Mouse (Mus musculus) brain, embryonic 14.5 days (tissue): ENCODE measurements at regions not wholly inside any gene's neighbourhood (a gene's known extent, or its start where the extent isn't known, plus 50 kb on each side); places are given as distances from the start of the nearest gene placed in this dataset.

Experiments
- DNase-seq: peaks from one replicate; pipeline ENCODE4 v3.0.0-alpha.2; 2011; ENCODE audit warnings: low read depth
- CTCF ChIP-seq: fragments of 200-500 bp; IDR thresholded peaks from 2 replicates; pipeline ENCODE4 v1.5.1; 2012; ENCODE audit warnings: inconsistent platforms, mild to moderate bottlenecking, moderate library complexity, borderline replicate concordance; ENCODE audit not compliant: insufficient read depth, insufficient read length; ENCODE audit errors: extremely low read depth
- POLR2A ChIP-seq: fragments of 200-500 bp; IDR thresholded peaks from 2 replicates; pipeline ENCODE4 v1.6.1; 2012; ENCODE audit warnings: mild to moderate bottlenecking, inconsistent platforms, borderline replicate concordance; ENCODE audit not compliant: poor library complexity, insufficient read depth, insufficient read length, severe bottlenecking; ENCODE audit errors: extremely low read depth

DNA sequence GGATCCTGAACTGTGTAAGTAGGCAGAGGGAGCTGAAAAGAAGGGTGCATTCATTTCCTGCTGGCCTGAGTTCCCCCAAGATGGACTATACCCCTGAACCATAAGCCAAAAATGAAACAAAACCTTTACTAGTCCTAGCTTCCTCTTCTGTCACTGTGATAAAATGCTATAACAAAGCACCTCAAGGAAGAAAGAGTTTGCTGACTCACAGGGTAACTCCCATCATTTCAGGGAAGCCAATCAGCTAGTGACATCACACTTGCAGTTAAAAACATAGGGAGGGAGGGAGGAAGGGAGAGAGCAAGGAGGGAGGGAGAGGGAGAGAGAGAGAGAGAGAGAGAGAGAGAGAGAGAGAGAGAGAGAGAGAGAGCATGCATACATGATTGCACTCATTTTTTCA, 484.5 kb upstream of the Kcnab2 start:
- no peak for DNase-seq
- TF ChIP-seq POLR2A: no peak
- TF ChIP-seq CTCF: no peak

DNA sequence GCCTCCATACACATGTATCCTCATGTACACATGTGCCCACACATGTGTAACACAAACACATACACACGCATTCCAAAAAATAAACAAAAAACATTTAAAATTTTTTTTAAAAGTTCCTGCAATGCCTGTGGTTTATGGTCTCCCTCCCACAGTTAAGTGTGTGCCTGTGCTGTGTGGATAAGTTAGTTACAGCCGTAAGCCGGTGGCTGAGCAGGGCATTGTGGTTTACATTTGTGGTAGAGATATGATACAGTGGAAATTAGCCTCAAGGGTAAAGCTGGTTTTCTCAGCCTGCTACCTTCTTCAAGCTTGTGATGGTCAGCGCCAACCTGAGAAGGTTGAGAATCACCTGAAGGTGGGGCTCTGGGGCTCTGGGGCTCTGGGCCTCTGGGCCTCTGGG, 484.0 kb upstream of the Kcnab2 start:
- DNase-seq: no peak
- TF ChIP-seq CTCF (no peak), POLR2A (no peak)

DNA sequence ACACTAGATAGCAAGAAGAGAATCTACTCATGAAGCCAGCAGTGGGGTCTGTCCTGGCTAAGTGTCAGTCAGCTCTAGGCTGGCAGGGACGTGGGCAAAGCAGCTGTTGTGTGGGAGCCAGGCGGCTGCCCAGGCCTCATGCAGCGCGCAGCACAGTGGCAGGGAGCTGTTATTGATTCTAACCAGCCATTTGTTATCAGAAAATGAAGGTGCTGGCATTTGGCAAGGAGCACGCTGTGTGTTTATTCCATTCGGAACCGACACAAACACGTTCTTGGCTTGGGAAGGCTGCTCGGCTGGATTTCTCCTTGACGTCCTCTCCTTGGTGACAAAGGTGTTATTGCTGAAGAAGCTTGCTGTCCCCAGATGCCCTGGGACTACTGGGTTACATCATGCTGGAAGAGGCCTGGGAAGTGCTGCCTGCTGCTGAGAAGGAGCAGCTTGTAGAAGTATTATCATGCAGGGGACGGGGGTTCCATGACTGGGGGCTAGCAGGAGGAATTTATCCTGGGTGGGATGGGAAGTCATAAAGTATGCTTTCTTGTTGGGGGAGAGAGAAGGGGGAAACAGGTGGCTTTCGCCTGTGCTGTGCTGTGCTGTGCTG, 482.1 kb upstream of the Kcnab2 start:
- DNase-seq: peak; percentile 50
- TF ChIP-seq POLR2A (no peak), CTCF (no peak)

DNA sequence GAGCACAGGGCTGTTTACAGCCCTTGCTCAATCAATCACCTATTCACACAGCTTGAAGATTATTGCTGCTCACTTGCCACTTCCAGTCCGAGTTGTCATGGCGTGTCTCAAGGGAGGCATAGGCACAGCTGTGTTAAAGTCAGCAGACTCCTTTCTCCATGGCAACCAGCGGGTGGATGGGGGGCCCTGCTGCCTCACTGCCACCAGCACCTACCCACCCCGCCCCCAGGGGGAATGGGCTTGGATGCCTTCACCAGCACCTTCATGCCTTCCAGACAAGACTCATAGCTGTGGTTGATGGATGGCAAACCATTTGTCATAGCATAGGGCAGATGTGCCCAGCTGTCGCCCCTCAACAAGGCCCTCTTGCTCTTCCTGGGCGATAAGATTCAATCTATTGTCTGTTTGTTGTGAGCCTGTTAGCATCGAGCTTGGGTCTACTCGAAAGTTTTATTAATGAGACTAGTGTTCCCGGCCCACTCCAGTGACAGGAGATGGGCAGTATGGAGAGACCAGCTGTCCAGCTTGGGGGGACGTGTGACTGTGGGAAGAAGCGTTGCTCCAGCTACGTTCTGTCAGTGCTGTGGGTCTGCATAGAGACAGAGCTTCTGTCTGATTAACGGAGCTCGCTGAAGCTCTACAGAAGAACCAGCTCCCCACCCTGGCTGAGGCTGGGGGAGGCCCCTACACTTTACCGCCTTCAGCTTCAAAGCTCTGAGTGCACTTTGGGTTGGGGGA, 475.7 kb upstream of the Kcnab2 start:
- peak; percentile 72 for DNase-seq
- TF ChIP-seq CTCF (no peak), POLR2A (no peak)

DNA sequence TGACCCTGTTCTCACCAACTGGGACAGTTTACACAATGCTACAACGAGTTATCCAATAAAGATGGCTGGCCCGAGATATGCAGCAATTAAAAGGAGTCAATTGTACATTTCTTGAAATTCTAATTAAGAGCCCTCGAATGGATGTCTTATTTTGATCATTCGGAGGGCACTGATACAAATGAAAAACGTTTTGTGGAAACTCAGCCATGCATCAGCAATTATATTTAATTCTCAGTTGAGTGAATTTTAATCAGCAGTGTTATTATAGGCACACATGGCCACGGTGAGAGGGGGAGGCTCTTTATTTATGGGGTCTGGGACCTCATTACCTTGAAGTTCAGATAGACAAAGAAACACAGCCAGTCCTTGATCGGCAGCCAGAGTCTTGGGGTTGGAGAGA, 471.3 kb upstream of the Kcnab2 start:
- TF ChIP-seq POLR2A (no peak), CTCF (no peak)
- DNase-seq: peak; percentile 78

DNA sequence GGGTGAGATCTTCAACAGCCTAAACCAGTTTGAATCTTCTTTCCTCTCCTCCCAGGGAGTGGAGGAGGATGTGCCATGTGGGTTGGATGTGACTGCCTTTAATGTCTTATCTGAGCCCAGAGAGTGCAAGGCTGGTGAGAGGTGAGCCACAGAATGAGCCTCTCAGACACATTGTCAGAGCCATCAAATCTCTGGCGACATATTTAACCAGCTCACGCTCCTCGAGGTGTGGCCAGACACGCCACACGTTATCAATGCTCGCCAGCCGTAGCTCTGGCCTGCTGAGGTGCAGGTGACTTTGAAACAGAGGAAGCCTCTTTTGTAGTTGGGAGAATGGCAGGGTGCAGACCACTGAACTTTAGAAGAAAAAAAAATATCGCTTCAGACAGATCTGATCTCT, 463.5 kb upstream of the Kcnab2 start:
- no peak for DNase-seq
- TF ChIP-seq POLR2A: no peak
- TF ChIP-seq CTCF: no peak

DNA sequence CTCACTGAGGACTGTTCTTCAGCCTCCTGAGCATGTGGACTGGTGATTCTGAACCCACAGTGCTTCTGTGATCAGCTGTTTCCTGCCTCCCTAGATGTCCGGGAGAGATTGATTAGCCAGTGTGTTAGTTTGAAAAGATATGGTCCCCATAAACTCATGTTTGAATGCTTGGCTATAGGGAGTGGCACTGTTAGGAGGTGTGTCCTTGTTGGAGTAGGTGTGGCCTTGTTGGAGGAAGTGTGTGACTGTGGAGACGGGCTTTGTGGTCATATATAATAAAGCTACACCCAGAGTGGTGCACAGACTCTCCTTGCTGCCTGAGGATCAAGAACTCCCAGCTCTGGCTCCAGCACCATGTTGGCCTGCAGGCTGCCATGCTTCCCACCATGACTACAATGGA, 458.9 kb upstream of the Kcnab2 start:
- no peak for DNase-seq
- TF ChIP-seq CTCF (no peak), POLR2A (no peak)

DNA sequence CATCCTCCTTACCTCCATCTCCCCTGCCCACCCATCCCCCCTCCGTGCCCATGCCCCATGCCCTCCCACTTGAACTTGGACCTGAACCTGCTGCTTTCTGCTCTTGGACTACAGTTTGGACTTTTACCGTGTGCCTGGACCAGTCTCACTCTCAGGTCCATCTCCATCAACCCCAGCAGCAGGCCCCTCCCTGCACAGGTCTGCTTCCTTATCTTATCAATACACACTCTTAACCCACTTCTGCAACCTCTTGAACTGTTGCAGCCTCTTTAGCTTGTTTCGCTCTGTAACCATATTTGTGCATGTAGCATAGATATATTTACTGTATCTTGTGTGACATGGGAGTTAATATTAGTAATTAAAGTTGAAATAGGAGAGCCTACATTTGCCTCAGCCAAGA, 457.8 kb upstream of the Kcnab2 start:
- TF ChIP-seq POLR2A (no peak), CTCF (no peak)
- no peak for DNase-seq

DNA sequence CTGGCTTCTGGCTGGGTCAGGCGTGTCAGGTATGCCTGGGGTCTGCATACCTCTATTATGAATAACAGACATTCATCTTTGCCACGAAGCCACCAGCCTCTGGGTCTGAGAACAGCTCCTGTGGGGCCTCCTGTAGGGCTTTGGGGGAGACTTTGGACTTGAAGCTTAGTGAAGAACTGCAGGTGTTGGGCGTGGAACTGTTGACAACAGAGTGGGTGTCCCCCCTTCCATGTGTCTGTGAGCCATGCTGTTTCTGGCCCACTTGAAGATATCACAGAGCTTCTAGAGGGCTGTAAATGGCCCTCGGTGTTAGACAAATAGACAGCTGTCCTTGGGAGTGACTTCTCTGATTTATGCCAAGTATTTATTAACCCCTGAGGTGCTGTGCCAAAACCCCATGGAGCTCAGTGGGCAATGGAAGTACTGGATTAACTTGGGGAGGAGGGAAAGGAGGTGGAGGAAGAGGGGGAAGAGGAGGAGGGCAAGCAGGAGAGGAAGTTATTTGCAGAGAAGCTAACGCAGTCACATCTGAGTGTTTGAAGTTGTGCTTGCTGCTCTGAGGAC, 450.8 kb upstream of the Kcnab2 start:
- DNase-seq: no peak
- TF ChIP-seq CTCF: no peak

DNA sequence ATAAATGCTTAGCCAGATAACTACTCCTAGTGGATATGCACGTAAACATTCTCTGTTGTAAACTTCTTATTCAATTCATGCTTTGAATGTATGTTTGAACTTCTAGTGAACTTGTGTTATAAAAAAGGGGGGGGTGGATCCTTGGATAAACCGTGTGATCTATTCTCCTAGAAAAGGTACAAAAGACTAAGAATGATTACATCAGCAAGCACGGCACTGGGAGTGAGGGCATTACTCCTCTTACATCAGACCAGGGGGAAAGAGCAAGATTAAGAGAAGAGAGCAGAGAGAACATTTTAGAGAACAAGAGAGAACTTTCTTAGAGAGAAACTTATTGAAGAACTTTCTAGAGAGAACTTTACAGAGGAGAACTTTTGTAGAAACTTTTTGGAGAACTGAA, 442.6 kb upstream of the Kcnab2 start:
- no peak for DNase-seq

DNA sequence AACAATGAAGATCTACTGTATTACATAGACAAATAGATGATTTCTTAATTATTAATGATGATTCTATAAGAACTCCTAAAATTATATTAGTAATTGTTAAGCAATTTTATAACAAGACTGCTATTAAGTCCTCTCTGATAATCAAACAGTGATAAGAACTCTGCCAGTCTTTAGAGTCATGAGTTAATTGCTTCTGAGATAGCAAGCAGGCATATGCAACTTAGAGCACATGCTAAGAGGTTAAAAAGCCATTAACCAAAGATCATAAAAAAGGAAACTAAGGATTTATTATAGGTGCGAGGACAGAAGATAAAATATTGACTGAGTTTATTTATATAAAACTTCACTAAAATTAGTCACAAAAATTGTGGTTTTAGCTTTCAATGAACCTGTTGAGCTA, 442.2 kb upstream of the Kcnab2 start:
- DNase-seq: no peak
- TF ChIP-seq POLR2A (no peak), CTCF (no peak)

More for the DNA sequence above, 442.6 kb upstream of the Kcnab2 start:
- TF ChIP-seq POLR2A (no peak), CTCF (no peak)

DNA sequence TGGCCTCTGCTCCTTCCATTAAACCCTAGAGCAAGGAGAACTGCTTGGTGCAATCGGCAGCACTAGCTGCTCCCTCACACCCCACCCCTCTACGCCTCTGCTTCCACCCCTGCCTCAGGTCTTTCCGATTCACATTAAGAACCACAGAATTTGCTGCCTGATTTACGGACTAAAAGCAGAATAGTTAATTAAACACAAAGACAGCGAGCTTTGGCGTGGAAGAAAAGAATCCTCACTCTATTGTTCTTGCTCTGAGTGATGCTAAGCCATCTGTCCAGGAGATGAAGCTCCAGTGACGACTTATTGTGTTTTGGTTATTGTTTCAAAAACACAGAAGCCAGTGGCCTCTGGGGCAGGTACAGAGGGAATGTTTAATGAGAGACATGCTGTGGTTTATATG, 438.9 kb upstream of the Kcnab2 start:
- TF ChIP-seq CTCF (no peak), POLR2A (no peak)
- DNase-seq: peak; percentile 66

DNA sequence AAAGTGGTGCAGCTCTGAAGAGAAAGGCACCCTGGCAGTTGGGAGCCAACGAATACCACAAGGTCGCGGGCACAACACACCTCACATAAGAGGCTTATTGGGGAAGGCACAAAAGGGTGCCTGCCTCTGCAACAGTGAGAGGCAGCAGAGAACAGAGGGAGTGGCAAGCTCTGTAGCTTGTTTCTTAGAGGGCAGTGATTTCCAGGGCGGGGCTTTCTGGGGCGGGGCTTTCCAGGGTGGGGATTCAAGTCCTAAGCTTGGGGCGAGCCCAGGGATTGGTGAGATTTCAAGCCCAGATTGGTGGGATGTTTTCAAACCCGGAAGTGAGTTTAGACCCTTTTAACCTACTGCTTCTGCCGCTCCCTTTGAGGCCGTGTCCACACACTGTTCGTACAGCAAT, 435.8 kb upstream of the Kcnab2 start:
- no peak for TF ChIP-seq CTCF
- peak; percentile 81 for DNase-seq

DNA sequence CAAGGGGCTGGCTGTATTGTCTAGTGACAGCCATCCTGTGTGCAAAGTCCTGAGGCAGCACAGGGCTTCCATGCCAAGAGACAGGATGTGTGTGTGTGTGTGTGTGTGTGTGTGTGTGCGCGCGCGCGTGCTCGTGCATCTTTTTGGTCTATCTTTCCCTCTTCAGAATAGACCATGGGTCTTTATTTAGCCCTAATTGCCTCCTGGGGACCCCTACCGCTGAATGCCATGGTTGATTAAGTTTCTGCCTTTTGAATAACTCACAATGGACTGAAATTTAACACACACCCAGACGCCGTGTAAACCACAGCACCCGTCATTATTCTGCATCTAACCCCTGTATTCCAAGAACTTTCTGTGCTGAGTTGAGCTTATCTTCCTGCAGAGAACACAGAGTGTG, 435.2 kb upstream of the Kcnab2 start:
- TF ChIP-seq CTCF (no peak), POLR2A (no peak)
- DNase-seq: peak; percentile 70
